Mouse (Mus musculus): ENCODE data around the gene Ece2.

The Ece2 gene

GRCm38 (mm10) chr16:20629731-20630634 lies at the start of gene Ece2:
TSS of gene Ece2 (plus strand) at chr16:20629828.
- peak; percentile 63 for DNase-seq (ENCODE audit: low read depth, low spot score)

GRCm38 (mm10) chr16:20589366-20589938 lies 40.2 kb upstream of the Ece2 start, which contains the start of gene Vwa5b2:
TSS of gene Vwa5b2 (plus strand) at chr16:20589471.
- peak; percentile 37 for DNase-seq (ENCODE audit: low read depth, low spot score)

GRCm38 (mm10) chr16:20589939-20590679 lies 39.5 kb upstream of the Ece2 start:
- DNase-seq (ENCODE audit: low read depth, low spot score): peak; percentile 57

GRCm38 (mm10) chr16:20590680-20591038 lies 39.0 kb upstream of the Ece2 start:
- no peak for DNase-seq (ENCODE audit: low read depth, low spot score)

GRCm38 (mm10) chr16:20591076-20591705 lies 38.4 kb upstream of the Ece2 start:
- DNase-seq (ENCODE audit: low read depth, low spot score): no peak

- DNase-seq (ENCODE audit: low read depth, low spot score): no peak
These were observed 34.5 kb upstream of the Ece2 start for GRCm38 (mm10) chr16:20595060-20595673.

- no peak for DNase-seq (ENCODE audit: low read depth, low spot score)
These were observed 33.9 kb upstream of the Ece2 start for GRCm38 (mm10) chr16:20595737-20596136.

GRCm38 (mm10) chr16:20596687-20597441 lies 32.8 kb upstream of the Ece2 start:
- no peak for DNase-seq (ENCODE audit: low read depth, low spot score)

- DNase-seq (ENCODE audit: low read depth, low spot score): no peak
These were observed 29.1 kb upstream of the Ece2 start for GRCm38 (mm10) chr16:20600511-20600910.

GRCm38 (mm10) chr16:20604705-20605104 lies 24.9 kb upstream of the Ece2 start:
- no peak for DNase-seq (ENCODE audit: low read depth, low spot score)

- peak; percentile 93 for DNase-seq (ENCODE audit: low read depth, low spot score)
These were observed 18.9 kb upstream of the Ece2 start for GRCm38 (mm10) chr16:20610501-20611356.

- DNase-seq (ENCODE audit: low read depth, low spot score): peak; percentile 97
These were observed 18.0 kb upstream of the Ece2 start, which contains the start of the genes Eef1akmt4, Gm49333 and Alg3 for GRCm38 (mm10) chr16:20611357-20612227. TSS of gene Eef1akmt4 (plus strand) at chr16:20611593. TSS of gene Gm49333 (plus strand) at chr16:20611610. TSS of gene Alg3 (minus strand) at chr16:20611735.

GRCm38 (mm10) chr16:20619541-20620398 lies 9.9 kb upstream of the Ece2 start:
- peak; percentile 53 for DNase-seq (ENCODE audit: low read depth, low spot score)

GRCm38 (mm10) chr16:20620399-20620735 lies 9.3 kb upstream of the Ece2 start:
- DNase-seq (ENCODE audit: low read depth, low spot score): peak; percentile 35

- peak; percentile 47 for DNase-seq (ENCODE audit: low read depth, low spot score)
These were observed 8.9 kb upstream of the Ece2 start for GRCm38 (mm10) chr16:20620751-20621190.

GRCm38 (mm10) chr16:20621191-20621990 lies 8.2 kb upstream of the Ece2 start, which contains the start of gene Camk2n2:
TSS of gene Camk2n2 (minus strand) at chr16:20621287.
- DNase-seq (ENCODE audit: low read depth, low spot score): peak; percentile 60
